Mouse (Mus musculus) inflammation-experienced regulatory T-cells, adult 6 months (primary cell): ENCODE measurements at regions not wholly inside any gene's neighbourhood (a gene's known extent, or its start where the extent isn't known, plus 50 kb on each side); places are given as distances from the start of the nearest gene placed in this dataset.

Experiments used
- ATAC-seq: one replicate; pipeline ENCODE4 v1.8.0; 2017

DNA sequence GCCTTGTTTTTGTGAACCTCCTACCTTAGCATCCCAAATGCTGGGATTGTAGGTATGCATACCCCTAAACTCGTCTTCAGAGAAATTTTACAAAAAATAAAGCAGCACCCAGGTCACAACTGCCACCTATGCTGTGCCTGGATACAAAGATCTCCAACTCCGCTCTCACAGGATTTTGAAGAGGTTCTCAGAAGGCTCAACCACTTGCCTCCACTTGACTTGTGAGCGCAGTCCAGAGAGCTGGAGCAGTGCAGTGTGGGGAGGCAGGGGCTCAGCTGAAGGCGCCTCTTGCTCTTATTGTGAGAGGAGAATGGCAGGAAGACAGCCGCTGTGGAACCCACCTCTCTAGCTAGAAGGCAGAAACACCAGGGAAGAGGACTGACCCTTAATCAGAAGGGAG lies 182.9 kb downstream of the Rap2a start:
- no peak for ATAC-seq

DNA sequence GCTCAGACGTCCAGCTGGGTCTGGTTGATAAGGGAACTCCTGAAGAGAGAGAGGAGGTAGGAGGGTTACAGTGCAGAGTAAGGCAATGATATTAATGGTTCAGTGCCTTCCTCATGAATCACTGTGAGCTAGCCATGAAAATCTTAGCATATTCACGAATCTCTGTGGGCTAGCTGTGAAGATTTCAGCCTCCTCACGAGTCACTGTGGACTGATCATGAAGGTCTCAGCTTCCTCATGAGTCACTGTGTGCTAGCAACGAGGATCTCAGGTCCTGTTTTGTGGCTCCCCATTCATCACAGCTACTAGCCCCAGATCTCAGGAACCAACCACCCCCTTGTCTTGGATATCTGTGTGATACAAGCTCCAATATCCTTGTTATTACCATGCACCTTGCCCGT lies 191.4 kb downstream of the Rap2a start:
- ATAC-seq, result no peak

DNA sequence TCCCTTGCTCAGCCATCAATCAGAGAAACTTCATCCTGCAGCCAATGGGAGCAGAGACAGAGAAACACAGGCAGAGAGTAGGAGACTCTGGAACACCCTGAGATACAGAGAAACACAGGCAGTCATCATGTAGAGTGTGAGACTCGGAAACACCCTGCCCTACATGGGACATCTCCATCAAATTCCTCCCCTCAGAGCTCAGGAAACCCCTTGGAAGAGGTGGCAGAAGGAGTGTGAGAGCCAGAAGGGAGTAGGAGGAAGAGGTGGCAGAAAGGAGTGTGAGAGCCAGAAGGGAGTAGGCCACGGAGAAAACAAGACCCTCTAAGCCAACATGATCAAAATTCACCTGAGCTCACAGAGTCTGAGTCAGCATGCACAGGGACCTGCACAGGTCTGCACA lies 197.5 kb downstream of the Rap2a start:
- ATAC-seq, result no peak

DNA sequence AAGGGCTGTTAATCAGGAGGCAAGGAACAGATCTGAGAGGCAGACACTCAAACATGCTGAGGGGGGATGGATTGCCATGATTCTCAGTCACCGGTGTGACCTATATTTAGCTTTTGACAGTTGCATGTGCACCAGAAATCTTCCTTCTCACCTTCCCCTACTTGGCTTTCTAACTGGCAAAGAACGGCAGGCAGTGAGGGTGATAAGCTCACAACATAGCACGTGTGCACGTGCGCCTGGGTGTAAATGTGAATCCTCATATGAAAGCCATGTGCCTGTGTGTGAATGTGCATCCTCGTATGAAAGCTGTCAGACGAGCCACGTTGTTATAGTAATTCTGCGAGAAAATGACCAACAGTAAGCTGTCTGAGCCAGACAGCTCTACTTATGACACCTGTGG lies 200.3 kb downstream of the Rap2a start:
- no peak for ATAC-seq

DNA sequence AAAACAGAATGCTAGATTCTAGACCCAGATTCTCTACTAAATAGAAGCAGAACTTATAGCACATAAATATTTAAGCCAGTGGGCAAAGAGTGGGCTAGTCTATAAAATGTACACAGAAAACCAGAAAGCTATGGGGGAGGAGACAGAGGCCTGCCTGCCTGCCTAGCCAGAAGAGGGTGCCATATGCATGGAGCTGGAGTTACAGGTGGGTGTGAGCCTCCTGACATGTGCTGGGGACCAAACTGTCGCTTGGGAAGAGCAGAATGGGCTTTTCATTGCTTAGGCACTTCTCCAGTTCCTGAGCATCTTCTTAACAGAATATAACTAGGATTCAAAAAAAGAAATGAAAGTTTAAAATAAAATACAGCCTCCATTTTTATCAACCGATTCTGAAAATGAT lies 200.8 kb downstream of the Rap2a start:
- no peak for ATAC-seq

DNA sequence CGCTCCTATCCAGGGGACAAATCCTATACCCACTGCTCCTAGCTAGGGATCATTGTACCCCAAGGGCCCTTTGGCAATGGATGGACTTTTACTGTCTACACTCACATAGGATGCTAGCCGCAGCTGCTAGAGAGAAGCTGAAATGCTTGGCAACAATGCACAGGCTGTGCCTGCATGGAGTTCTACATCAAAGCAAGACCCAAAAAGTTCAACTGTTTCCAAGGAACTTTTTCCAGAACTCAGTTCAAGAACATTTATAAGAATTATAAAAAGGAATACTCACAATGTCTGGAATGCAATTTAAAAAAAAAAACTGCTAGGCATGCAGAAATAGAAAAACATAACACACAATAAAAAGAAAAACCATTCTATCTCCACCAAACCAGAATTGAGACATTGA lies 202.0 kb downstream of the Rap2a start:
- no peak for ATAC-seq

DNA sequence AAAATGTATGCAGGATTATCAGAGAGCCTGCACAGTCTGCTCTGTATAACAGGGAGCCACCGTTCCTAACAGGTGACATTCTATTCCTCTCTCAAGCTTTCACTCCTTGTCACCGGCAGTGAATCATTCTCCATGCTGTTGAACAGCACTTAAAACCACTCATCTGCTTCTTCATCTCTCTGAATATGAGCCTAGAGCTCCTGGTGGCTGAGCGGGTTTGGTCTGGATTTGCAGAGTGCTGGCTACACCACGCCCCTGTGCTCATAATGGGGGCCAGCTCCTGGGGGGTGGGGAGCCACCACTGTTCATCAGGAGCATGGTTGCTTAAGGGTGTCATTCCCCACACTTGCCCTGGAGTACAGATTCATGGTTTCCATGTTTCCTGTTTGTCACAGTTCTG lies 207.0 kb downstream of the Rap2a start:
- ATAC-seq, result no peak

DNA sequence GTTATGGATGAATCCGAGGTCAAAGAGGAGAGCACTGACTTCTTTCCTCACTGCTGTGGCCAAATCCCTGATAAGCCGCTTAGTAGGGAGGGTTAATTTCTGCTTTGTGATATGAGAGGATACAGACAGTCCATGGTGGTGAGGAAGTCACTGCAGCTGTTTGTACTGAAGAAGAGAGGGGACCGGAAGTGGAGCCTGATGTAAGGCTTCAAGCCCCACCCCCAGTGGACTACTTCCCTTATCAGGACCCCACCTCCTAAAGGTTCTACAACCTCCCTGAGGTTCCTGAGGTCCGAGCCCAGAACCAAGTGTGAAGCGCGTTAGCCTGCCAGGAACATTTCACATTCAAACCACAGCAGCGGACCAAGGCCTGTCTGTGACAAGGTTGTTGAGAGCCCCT lies 207.6 kb downstream of the Rap2a start:
- ATAC-seq, result no peak

DNA sequence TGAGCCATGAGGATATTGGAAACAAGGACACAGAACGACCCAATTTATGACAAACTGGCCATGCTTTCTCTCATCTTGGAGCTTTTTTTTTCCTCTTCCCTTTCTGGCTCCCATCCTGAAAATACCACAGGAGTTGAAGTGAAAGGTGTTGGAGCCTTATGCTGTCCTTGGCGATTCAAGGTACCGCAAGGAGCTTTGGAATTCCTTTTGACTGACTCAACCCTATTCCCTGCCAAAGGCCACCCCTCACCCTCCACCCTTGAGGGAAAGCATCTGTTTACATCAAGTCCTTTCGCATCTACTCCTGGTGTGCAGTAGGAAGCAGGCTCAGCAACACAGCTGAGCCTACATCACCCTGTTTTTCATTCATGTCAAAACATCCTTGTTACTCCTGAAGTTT lies 208.5 kb downstream of the Rap2a start:
- no peak for ATAC-seq

DNA sequence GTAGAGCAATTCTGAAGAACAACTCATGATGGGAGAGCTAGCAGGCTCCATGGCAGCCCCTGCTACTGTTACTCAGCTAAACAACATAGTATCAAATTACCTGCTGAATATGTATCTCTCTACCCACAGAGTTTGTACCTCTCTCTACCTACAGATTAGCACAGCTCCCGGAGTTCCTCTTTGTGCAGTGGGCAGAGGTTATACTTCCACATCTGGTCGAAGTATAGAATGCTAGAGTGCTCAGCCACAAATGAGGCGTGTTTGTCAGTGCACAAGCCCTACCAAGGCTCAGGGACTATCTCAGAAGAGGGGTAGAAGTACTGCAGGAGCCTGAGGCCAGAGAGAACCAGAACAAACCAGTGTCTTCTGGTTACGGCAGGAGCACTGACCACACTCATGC lies 211.6 kb upstream of the Ipo5 start:
- no peak for ATAC-seq

DNA sequence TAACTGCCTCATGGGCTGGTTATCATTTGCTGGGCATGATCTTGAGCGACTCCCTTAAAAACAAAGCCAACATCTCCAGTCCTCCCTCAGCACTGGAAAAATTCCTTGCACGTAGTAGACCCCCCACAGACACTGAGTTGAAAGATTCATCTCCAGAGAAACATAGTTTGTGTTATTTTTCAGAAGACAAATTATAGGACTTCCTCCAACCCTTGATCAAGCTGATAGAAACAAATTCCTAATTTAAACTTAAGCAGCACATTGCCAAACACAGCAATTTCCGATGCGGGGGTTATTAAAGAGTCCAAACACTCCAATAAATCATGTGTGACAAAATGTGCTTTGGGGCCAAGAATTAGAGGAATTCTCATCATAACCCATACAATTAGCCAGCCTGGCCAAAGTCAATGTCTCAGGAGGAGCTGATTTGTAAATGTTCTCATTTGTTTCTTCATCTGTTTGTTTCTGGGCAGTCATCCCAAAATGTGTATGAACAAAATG lies 205.7 kb upstream of the Ipo5 start:
- ATAC-seq, result no peak

DNA sequence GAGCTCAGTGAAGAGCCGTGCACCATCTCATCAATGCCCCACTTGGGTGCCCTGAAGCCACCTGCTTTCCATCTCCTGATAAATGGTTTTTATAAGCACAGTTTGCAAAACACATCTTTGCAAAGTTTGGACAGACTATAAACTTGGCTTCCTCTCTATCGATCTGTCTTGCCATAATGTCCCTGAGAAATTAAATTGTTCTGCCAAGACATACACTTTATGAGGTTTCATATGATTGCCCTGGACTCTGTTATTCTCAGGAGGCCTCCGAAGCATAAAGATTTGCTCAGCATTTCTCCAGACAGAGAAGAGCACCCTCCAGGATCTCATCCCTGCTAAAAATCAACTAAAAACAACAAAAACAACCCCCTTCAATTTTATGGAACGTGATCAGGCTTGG lies 200.2 kb upstream of the Ipo5 start:
- no peak for ATAC-seq

DNA sequence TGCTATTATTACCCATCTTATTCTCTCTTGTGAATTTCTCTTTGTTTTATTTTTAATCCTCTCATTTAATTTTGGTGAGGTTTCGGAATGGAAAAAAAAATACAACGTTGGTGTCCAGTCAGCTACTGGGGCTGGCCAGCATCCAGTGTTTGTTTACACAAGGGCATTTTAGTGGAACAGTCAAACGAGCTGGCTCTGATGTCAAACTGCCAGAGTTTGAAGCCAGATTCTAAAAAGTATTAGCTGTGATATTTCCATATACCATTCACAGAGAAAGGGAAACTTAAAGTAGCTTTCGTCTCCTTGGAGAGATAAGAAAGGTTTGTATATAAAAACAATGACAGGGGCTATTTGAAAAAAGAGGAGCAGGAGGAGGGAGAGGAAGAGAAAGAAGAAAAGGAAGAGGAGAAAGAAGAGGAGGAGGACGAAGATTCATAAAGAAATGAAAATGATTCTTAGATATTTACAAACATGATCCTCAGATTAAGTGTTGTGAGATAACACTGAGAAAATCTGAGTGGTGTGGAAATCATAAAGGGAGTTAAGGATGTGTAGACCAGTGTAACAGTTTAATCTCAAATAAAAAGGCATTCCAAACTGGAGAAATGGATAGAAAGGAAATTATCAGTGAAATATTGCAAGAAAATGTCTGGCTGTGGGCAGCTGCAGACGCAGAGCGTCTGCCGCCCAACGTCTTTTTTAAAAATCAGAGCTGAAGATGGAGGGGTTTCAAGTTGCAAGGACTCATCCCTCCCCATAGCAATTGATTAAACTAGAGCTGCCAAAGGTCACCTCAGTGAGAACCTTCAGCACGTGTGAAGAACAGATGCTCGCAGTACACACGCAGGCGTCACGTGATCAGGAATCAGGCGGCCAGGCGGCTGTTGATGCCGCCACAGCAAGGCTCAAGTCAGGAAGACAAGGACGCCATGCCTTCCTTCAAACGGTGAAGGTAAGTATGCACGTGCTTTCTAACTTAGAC lies 190.3 kb upstream of the Ipo5 start:
- no peak for ATAC-seq

DNA sequence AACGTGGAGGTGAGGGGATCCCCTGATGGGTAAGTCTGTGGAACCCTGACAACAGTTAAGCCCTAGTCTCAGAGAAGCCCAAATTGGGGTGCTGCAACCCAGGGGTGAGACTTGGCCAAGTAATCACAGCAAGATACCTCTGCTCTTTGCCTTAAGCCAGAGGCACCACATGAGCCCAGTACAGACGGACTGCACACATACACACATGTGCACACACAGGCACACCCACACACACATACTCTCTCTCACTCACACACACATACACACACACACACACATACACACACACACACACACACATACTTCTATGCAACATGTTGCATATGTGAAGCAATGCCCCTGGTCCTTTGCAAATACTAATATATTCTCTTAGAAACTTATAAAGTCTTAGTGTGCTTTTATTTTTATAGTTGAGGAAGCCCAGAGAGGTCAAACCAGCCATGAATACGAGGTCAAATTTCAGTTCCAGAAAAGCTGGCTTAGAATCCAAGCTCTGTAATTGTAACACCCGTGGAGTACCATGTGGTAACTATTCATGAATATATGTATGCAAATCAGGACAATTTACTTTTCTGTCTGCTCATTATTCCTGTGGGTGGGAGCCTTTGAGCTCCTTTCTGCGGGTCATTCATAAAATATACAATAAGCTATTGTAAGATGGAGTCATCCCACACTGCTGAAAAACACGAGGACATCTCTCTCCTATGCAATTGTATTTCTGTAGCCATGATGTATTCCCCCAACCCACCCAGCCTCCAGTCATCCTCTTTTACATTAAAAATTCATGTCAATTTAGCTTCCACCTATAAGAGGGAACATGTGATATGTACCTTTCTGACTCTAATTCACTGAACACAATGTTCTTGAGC lies 189.2 kb upstream of the Ipo5 start:
- ATAC-seq, result no peak

DNA sequence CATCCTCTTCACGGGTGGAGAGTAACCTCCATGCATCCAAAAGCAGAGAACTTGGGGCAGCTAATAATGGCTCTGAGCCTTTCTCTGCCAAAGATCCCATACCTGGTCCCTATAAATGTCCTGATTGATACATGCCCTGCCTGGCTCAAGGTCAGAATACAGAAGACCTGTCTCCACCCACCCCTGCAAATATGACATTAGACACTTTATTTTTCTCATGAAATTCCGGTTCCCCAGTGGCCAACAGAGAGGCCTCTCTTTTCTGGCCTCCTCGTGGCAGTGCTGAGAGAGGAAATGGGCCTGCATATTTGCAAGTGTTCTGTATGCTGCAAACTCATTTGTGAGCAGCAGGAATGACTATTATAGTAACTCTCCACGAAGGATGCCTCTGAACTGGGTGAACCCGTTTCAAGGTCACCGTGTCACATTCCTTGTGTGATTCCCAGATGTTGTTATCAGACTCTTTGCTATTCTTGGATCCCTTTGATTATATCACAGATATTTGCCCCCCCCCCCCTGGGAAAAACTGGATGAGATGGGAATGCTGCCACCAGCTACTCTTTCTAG lies 188.4 kb upstream of the Ipo5 start:
- no peak for ATAC-seq

DNA sequence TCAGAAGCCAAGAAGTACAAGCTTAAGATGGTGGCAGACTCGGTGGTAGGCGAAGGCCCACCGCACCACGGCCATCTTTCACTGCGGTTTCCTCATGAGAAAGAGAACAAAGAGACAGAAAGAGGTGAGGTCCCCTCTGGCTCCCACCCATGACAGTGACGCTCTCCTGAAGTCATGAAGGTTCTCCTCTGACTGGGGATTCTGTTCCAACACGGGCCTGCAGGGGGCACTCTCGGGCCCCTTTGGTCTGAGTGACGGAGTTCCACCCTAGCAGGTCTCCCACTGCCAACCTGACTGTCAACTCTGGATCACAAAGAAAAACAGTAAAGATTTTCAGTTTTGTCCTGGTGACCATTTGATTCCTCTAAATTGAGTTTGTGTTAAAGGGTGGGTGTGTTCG lies 182.9 kb upstream of the Ipo5 start:
- ATAC-seq, result no peak

DNA sequence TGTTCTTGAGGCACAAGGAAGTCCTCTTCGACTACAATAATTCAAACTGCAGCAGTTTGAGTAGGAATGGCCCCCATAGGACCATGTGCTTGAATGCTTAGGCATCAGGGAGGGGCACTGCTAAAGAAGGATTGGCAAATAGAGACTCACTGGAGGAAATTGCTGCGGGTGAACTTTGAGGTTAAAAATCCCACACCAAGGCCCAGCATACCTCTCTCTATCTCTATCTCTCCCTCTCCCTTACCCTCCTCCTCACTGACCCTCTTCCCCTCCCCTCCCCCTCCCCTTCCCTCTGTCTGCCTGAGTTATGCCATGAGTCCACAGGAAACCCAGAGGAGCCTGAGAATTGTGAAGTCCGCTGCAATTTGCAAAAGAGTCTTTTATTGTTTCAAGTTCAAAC lies 180.8 kb upstream of the Ipo5 start:
- no peak for ATAC-seq

DNA sequence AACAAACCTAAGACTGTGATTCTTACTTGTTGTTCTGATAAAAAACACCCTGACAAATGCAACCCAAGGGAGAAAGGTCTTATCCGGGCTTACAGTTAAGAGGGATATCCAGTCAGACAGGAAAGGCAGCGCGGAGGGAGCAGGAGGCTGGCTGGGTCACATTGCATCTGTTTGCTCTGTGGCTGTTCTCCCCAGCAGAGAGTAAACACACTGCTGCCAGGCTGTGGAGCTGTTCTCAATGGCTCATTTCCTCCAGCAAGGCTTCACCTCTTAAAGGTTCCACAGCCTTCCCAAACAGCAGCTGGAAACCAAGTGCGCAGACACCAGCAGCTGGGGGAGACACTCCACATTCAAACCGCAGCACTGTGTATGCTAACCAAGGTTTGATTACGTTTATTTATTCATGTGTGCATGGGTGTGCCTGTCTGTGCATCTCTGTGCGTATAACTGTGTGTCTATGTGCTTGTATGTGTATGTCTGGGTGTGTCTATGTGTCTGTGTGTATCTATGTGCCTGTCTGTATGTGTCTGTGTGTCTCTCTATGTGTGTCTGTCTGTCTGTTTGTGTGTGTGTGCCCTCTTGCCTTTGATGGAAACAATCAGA lies 179.2 kb upstream of the Ipo5 start:
- ATAC-seq, result no peak

DNA sequence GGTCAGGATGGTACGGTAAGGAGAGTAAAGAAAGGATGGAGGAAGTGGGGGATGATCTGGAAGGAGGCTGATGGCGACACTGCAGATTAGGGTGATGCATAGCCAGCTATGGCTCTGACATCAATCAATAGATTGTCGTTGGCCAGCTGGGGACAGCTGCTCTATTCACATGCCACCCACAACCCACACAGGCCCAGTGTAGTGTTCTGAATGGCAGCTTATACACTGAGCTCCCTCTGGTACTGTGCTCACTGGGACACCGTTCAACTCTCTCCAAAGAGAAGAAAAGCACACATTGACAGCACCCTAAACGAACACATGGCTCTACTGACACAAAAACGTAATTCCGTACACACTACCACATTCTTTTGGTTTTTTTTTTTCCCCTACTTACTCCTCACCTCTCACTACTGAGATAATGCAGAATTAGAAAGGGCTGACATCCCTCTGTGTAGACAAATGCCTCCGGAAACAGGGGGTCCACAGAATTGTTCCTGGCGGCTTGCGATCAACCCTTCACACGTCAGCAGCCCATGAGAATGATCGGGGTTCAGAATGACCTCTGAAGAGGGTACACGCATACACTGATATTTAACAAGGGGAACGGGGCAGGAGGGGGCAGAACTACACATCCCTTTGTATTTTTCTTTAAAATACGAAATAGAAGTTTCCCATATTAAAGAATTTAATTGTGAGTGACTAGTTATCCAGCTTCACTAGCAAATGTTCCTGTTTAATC lies 178.5 kb upstream of the Ipo5 start:
- ATAC-seq, result no peak

DNA sequence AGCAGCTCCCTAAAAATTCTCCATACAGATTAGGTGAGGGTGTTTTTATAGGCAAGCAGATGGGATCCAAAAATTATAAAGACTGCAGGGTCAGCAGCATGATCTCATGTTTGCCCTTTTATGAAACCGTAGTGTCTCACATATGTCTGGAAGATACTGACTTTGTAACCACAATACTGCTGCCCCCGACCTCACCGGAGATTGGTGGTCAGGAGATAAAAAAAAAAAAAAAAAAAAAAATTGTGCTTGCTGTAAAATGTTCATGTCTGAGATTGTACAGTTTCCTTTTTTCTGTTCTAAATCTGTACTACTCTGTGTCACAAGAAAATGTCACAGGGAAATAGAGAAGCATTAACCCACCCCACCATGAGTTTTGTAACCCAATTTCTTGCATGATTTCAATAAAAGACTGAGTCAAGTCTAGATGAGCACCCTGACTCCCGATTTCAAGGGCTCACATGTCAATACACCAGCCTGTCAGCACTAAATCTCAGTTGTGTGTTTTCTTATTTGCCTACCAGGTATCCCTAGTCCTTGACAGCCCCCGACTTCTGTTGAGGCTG lies 169.5 kb upstream of the Ipo5 start:
- no peak for ATAC-seq

DNA sequence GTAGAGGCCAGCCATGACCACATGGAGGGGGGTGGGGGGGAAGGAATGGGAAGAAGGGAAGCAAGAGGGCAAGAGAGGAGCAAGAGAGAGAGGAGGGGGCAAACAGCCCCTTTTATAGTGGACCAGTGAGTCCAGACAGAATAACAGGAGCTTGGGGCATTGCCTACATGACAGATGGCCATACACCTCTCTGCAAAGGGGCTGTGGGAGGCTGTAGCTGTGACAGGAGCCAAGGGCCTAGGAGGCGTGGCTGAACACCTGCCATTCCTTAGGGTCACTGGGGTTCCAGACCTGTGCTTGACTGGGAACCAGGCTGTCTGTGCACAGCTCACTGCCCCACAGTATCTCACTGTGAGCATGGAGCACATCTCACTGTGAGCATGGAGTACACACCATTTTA lies 157.0 kb upstream of the Ipo5 start:
- ATAC-seq, result no peak

DNA sequence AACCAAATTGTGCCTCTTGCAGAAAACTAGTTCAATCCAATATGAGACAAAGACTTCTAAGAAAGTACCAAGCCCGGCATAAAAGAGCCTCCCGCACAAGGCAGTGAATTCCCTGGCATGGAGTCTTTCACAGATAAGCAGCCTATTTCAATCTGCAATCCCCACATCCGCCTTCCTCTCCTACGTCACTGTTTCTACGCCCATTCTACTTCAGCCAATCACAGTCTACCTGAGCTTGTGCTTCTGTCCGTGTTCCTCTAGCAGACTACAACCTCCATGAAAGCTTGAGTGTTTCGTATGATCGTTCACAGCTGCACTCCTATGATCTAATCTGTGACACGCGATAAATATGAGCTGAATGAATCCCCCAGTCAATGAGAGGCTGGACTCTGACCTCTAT lies 155.6 kb upstream of the Ipo5 start:
- no peak for ATAC-seq
